Mouse (Mus musculus) erythroblast, adult 5-6 weeks (primary cell): ENCODE results near the gene Lhfpl1. TPM values are rescaled to one million over a fixed set of nuclear protein-coding genes. Genes with fewer than 3 reads are reported as not detected.
"Not testable (repeated sequence)": the region's sequence is repeated elsewhere in the genome, so short reads cannot be mapped to it uniquely, and the experiment has no call there.

Experiments
- ATAC-seq: replicated peaks from 2 replicates; pipeline ENCODE4 v1.8.0; 2016; ENCODE audit warnings: moderate number of reproducible peaks, mild to moderate bottlenecking, moderate TSS enrichment, inconsistent platforms; ENCODE audit not compliant: poor library complexity, low FRiP score, severe bottlenecking
- total RNA-seq, 2 experiments: library from RNA; stranded (forward) in 1 of 2; stranded (reverse) in 1 of 2; fragments of 150-400 nt in 1 of 2; fragments of 200-764, 138-1000 nt in 1 of 2; gene quantifications; 2 replicates each; pipeline versions ENCODE4 v1.2.3 to v1.2.4; 2015 to 2017; ENCODE audit warnings: low replicate concordance in 2 of 2

Gene Lhfpl1
- not detected in 2 replicates for total RNA-seq (2015; ENCODE audit: low replicate concordance)
- not detected in 2 replicates for total RNA-seq (2017; ENCODE audit: low replicate concordance)

GRCm38 (mm10) chrX:145348377-145349203, at the start of gene Lhfpl1:
Lhfpl1 (minus strand) TSS chrX:145349089.
- ATAC-seq, result no peak

DNA sequence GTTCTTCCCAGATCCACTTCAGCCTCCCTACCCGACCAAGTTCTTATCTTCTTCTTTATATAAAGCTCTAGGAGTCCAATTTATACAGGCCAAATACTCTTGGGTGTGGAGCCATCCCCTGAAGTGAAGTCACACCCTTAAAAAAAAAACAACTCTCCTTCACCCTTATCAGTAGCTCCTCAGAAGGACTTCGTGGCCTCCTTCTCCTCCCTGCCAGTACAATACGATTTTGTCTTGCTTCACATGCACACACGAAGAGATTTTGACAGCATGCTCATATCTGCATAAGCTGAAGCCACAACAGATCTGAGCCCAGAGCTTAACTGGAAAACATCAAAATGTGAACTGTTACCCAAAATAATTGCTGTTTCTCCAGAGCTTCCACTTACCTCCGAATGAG, 22.9 kb upstream of the Lhfpl1 start:
- no peak for ATAC-seq

- ATAC-seq, result no peak
Measured at GRCm38 (mm10) chrX:145362527-145362926, 13.6 kb upstream of the Lhfpl1 start.

GRCm38 (mm10) chrX:145342402-145342801, 6.5 kb downstream of the Lhfpl1 start:
- no peak for ATAC-seq

DNA sequence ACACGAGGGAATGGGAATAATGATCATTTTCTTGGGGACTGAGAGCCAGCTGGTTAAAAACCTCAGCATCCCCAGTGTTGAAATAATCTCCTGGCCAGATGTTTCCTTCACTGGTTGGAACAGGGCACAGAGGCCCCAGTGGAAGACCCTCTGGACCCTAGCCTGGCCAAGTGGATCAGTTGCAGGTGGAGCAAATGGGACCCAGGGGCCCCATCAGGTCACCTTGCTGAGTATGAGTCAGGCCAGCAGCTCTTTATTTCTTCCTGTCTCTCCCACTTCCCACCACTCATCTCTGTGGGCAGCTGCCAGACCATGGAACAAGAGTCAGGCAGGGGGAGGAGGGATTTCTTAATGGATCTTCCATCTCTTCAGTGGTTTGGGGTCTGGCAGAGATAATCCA, 12.7 kb downstream of the Lhfpl1 start:
- ATAC-seq, result no peak

DNA sequence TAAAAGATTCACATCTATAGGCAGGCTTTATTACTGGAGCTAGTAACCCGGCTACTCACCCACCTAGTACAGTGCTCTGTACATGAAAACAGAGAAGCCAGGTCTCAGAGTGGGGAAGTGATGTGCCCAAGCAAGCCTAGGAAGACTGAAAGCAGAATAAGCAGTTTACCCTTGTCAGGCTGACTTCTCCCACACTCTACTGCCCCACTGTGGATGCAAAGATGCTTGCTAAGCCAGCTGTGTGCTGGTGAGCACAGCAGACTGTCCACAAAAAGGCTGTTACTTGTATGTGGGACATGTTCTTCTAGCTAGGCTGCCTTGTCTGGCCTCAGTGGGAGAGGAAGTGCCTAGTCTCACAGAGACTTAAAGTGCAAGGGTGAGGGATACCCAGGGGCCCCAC, 40.3 kb downstream of the Lhfpl1 start:
- no peak for ATAC-seq

GRCm38 (mm10) chrX:145307174-145307573, 41.7 kb downstream of the Lhfpl1 start:
- no peak for ATAC-seq

DNA sequence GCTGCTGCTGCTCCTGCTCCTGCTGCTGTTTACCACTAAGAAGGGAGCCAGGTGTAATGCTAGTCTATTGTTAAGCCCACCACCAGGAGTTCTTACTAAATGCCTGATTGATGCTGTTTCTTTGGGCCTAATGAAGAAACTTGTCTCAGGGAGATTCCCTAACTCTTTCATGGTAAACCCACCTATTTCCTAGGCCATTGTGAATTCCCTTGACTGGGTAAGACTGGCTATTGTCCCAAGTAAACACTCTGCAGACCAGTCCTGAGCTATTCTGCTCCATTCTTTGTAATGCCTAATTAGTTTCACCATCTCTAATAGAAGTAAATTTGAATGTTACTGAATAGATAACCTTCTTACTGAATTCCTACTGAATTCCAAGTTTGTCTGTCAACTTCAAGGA, 48.7 kb downstream of the Lhfpl1 start:
- not testable (repeated sequence) for ATAC-seq

GRCm38 (mm10) chrX:145272209-145272608, 76.7 kb downstream of the Lhfpl1 start:
- ATAC-seq, result no peak

DNA sequence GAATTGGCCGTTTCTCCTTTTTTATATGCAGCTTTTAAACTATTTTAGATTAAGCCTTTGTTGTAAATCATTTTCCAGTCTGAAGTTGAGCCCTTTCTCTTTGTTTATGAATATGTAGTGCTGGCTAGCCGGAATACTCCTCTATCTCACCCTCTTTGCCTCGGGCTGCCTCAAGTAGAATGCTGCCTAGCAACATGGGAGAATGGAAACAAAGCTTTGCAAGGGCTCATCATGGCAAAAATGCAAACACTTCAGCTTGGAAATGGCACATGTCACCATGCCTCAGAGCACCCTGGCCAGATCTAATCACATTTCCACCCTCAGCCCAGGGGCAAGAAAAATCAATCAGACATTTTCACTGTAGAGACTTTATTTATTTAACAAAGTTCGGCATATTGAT, 77.1 kb downstream of the Lhfpl1 start:
- no peak for ATAC-seq

- ATAC-seq, result no peak
Measured at GRCm38 (mm10) chrX:145261803-145262202, 87.1 kb downstream of the Lhfpl1 start.

Other genes with a start within 250 kb of the Lhfpl1 start
- gene Amot, start 156.1 kb upstream of the Lhfpl1 start, total RNA-seq (2015; ENCODE audit: low replicate concordance), result 1.0 and 1.5 TPM in 2 replicates
- 0.17 and 0.98 TPM in 2 replicates for gene Amot, start 156.1 kb upstream of the Lhfpl1 start, total RNA-seq (2017; ENCODE audit: low replicate concordance)